Mouse (Mus musculus): ENCODE results near the gene Olfr1305.

Olfr1305 gene

DNA sequence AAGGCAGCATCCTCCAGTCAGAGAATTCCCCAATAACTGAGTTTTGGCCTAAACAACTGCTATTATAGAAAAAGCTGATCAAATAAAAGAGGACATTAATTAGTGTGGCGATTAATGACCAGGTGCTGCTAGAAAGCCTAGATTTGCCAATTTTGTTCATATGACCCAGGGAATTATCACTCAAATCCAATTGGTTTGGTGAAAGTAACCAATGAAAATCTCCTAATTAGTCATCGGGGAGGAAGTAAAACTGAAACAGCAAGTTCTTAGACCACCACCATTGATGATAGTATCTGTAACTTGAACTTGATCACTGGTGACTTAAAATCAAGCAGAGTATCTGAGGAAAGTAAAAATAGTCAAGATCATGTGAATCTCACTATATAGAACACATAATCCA is at the start of gene Olfr1305:
TSS of gene Olfr1305 (minus strand) at position 101 of the 400 bp plus-strand sequence.
- DNase-seq (ENCODE audit: low spot score), result no peak

DNA sequence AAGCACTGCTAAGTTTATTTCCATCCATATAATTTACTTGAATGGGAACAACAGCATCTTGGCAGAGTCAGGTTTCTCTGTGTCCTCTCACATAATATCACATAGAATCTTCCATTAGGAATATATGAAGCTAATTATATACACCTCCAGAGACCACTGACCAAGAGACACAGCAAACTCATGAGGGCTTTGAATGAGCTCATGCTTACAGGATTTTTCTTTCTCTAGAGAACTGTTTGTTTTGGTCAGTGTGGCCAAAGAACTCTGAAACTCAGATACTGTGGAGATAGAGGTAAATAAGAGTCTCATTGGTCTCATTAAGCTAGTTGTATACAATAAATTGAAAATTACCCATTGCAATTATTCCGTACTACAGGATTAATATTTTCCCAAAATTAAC is 39.2 kb upstream of the Olfr1305 start, which contains the start of gene Olfr1306:
TSS of gene Olfr1306 (minus strand) at position 101 of the 400 bp plus-strand sequence.
- DNase-seq (ENCODE audit: low spot score), result no peak

DNA sequence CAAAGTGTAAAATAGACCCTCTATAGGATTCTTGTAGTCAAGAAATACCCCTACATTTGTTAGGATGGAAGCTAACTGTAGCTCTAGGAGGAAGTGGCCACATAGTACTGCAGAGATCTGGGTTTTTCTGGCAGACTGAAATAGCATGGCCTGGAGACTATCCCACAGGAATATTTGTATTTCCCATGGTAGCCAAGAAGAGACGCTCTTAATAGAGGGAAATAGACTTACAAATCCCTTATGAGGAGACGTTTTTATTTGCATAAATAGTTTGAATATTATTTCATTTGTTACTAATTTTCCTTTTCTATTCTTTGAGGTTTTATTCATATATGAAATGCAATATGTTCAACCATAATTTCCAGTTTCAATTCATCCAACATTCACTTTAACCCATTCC is 56.7 kb downstream of the Olfr1305 start, which contains the start of gene Olfr1303:
TSS of gene Olfr1303 (minus strand) at position 101 of the 400 bp plus-strand sequence.
- no peak for DNase-seq (ENCODE audit: low spot score)
